Mouse (Mus musculus) heart, embryonic 12.5 days (tissue): ENCODE measurements around the gene Ccdc174. TPM values are rescaled to one million over a fixed set of nuclear protein-coding genes. Genes with fewer than 3 reads are reported as not detected.

ENCODE experiments used
- ATAC-seq: fragments of 200-750 bp; cut with Nextera tagmentation; 2 replicates; pipeline ENCODE4 v1.8.0; 2017; ENCODE audit warnings: moderate TSS enrichment, moderate library complexity; ENCODE audit not compliant: insufficient number of reproducible peaks, low FRiP score
- H3K27ac ChIP-seq: fragments of 300-500 bp; sonication (generic); 2 replicates; pipeline ENCODE4 v1.5.1; 2016; ENCODE audit warnings: mild to moderate bottlenecking, moderate library complexity; ENCODE audit not compliant: poor library complexity, severe bottlenecking
- H3K27me3 ChIP-seq: fragments of 300-500 bp; sonication (generic); replicated peaks from 2 replicates; pipeline ENCODE4 v1.6.1; 2016; ENCODE audit warnings: mild to moderate bottlenecking, moderate library complexity
- H3K36me3 ChIP-seq: fragments of 300-500 bp; sonication (generic); 2 replicates; pipeline ENCODE4 v1.6.1; 2016; ENCODE audit warnings: mild to moderate bottlenecking, moderate library complexity
- H3K4me1 ChIP-seq: fragments of 300-500 bp; sonication (generic); replicated peaks from 2 replicates; pipeline ENCODE4 v1.6.1; 2016; ENCODE audit warnings: mild to moderate bottlenecking
- H3K4me2 ChIP-seq: fragments of 300-500 bp; sonication (generic); 2 replicates; pipeline ENCODE4 v1.6.1; 2016; ENCODE audit warnings: mild to moderate bottlenecking, moderate library complexity
- H3K4me3 ChIP-seq: fragments of 300-500 bp; sonication (generic); 2 replicates; pipeline ENCODE4 v1.5.1; 2016; ENCODE audit warnings: mild to moderate bottlenecking
- H3K9ac ChIP-seq: fragments of 300-500 bp; sonication (generic); 2 replicates; pipeline ENCODE4 v1.6.1; 2016; ENCODE audit warnings: mild to moderate bottlenecking, moderate library complexity
- H3K9me3 ChIP-seq: fragments of 300-500 bp; sonication (generic); replicated peaks from 2 replicates; pipeline ENCODE4 v1.6.1; 2016; ENCODE audit warnings: mild to moderate bottlenecking, moderate library complexity
- WGBS: fragments of 180-500 bp; shearing (Covaris S2); methylation state at CpG from one replicate; pipeline ENCODE4 v1.1.7; 2016; 5-methylcytosine and 5-hydroxymethylcytosine counted together
- polyA plus RNA-seq: library from polyadenylated mRNA; unstranded; fragments of >200 nt; fragmentation: Nextera tagmentation; extraction: Ambion mirVana; gene quantifications from 2 replicates; pipeline ENCODE4 v1.2.1, GENCODE M21; 2016

The Ccdc174 gene
- 26.4 and 27.0 TPM in 2 replicates for polyA plus RNA-seq

DNA sequence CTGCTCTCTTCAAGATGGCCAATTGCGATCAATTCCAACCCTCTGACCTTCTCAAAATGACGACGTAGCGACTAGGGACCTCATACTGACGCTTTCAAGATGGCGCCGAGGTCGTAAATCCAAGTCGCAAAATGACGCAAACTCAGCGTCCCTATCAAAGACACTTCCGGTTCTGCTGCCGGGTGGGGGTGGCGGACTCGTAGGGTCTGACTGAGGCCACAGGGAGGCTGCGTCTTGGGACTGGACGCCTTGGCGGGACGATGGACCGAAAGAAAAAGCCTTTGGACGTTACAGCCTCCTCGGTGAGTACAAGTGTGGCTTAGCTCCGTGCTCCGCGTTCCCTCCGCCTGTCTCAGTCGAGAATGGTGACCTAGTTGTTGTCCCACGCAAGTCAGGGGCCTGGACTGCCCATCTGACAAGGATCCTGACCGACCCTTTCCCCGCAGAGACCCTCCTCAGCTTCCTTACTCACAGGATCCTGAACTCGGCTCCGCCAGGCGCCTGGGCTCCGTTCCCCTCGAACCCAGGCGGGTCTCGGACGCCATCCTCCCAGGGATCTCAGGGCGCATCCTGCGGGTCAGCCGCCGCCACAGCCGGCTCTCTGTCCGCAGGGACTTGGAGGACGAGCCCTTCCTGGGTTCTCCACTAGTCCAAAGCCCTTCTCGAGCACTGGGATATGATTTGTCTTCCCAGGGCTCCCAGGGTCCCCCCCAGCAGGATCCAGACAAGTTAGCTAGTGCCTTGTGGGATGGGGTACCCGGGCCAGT lies at the start of gene Ccdc174:
Gene Ccdc174 (plus strand): TSS at position 169 of the 767 bp plus-strand sequence.
- H3K27me3 ChIP-seq, result no peaks in the 10 kb centered on the region; the same call in 1 of the 2 replicates
- peak within 1 kb of the TSS; percentile 92 for H3K4me2 ChIP-seq
- H3K36me3 ChIP-seq, result peaks cover 15% of the 10 kb centered on the region
- WGBS, result under 1% methylated on average over 47 of the region's 47 CpGs
- peak within 1 kb of the TSS; percentile 97 for H3K4me3 ChIP-seq
- H3K27ac ChIP-seq, result peak within 1 kb of the TSS; percentile 57
- peaks cover 12% of the 10 kb centered on the region for H3K4me1 ChIP-seq
- ATAC-seq, result peak; percentile 91
- peak within 1 kb of the TSS; percentile 94 for H3K9ac ChIP-seq
- no peaks in the 10 kb centered on the region for H3K9me3 ChIP-seq

DNA sequence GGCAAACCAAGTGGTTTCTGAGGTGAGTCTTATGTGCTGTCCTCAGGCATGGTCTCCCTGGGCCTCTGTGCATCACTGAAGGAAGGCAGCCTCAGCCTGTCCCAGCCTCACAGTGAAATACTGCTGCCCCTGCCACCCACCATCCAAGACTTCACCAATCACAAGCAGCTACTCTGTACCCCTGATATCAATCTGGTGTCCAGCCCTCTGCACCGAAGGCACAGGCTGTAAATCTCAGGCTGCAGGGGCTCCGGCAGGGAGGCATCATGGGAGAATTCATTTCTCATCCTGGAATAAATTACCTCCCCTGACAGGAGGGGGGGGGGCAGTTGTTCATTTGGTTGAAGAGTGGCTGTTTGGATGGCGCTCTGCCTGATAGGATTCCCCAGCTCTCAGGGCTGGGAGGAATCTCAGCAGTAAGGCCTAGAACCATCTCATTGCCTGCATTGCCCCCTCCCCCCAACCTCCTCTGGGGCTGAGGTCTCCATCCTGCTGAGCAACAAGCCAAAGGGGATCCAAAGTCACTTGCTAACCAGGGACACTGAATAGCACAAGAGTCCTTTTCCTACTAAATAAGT lies 44.9 kb upstream of the Ccdc174 start:
- 68% methylated on average over 3 of the region's 3 CpGs for WGBS
- no peaks in the 10 kb centered on the region for H3K36me3 ChIP-seq
- H3K27ac ChIP-seq, result no peak overlapping the region
- peaks cover 37% of the 10 kb centered on the region for H3K27me3 ChIP-seq
- no peak for ATAC-seq
- H3K9ac ChIP-seq, result no peak overlapping the region
- no peaks in the 10 kb centered on the region for H3K9me3 ChIP-seq
- no peak overlapping the region for H3K4me3 ChIP-seq
- no peaks in the 10 kb centered on the region for H3K4me1 ChIP-seq
- no peak overlapping the region for H3K4me2 ChIP-seq

DNA sequence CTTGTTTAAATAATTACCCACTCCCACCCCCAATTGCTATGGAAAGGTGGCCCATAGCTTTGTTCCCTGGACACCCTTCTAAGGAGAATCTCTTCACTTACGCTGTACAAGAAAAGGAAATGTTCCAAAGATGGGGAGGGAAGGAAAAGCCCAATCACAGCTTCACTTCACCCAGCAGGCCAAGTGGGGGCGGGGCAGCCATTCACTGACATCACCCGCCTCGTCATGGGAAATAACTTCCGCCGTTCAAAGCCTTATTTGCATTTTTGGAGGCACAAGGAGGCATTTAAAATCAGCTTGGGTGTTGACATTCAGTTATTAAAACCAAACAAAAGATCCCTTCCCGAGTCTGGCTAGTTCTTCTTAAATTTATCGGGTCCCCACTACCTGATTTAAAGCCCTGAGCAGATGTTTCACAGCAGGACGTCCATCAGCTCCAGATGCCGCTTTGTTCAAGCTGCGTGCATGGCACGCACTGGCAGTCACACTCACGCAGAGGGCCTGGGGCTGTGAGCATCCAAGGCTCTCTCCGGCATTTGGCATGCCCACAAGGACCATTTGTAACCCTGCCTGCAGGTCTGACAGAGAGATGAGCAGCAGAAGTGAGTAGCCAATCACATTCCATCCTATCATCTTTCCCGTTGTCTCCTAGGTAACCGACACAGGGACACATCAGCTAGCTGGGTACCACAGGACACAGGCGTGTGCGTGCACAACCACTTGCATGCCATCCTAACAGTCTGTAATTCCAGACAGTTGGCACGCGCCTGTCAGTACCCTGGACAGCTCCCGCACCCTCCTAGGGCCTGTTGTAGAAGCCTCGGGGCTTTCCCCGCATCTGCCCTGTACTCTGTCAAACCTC lies 38.6 kb upstream of the Ccdc174 start:
- ATAC-seq, result no peak
- H3K27ac ChIP-seq, result no peak overlapping the region
- H3K4me1 ChIP-seq, result peaks cover 11% of the 10 kb centered on the region
- H3K4me2 ChIP-seq, result no peak overlapping the region
- no peaks in the 10 kb centered on the region for H3K36me3 ChIP-seq
- peaks cover 77% of the 10 kb centered on the region for H3K27me3 ChIP-seq
- H3K9ac ChIP-seq, result no peak overlapping the region
- H3K9me3 ChIP-seq, result no peaks in the 10 kb centered on the region
- 12% methylated on average over 23 of the region's 23 CpGs for whole genome bisulfite sequencing
- no peak overlapping the region for H3K4me3 ChIP-seq

DNA sequence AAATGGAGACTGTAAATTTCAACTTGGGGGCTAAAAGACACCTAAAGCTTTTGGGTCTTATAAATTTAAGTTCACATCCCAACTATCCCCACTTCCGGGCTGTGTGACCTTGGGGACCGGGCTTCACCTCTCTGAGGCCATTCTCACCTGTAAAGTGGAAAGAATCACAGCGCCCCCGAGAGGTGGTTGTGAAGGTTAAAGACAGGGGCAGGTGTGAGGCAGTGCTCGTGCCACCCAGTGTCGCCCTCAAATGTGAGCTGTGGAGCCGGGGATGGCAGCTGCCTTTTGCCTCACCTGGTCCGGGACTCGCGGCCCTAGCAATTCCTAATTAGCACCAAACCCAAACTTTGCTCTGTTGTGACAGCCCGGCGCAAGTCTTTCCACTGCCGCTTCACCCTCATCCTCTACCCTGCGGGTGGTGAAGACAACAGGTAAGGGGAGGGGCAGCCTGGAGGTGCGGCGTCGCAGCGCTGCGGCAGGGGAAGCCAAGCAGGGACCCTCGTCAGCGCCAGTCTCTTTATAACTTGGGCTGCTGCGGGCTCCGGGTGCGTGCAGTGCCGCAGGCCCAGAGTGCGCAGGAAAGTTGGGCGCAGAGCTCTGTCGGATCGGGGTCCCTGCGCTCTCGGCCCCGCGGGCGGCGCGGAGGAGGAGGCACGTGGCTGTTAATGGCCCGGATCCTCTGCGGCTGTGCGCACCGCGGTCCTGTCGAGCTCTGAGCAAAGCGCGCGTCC lies 34.8 kb upstream of the Ccdc174 start:
- 2% methylated on average over 46 of the region's 46 CpGs for WGBS
- no peaks in the 10 kb centered on the region for H3K9me3 ChIP-seq
- peaks cover 90% of the 10 kb centered on the region for H3K27me3 ChIP-seq
- no peaks in the 10 kb centered on the region for H3K36me3 ChIP-seq
- H3K27ac ChIP-seq, result no peak overlapping the region
- peak overlapping the region; percentile 97 for H3K4me2 ChIP-seq
- peak overlapping the region; percentile 63 for H3K9ac ChIP-seq
- no peak for ATAC-seq
- peak overlapping the region; percentile 59 for H3K4me3 ChIP-seq
- H3K4me1 ChIP-seq, result peaks cover 11% of the 10 kb centered on the region

DNA sequence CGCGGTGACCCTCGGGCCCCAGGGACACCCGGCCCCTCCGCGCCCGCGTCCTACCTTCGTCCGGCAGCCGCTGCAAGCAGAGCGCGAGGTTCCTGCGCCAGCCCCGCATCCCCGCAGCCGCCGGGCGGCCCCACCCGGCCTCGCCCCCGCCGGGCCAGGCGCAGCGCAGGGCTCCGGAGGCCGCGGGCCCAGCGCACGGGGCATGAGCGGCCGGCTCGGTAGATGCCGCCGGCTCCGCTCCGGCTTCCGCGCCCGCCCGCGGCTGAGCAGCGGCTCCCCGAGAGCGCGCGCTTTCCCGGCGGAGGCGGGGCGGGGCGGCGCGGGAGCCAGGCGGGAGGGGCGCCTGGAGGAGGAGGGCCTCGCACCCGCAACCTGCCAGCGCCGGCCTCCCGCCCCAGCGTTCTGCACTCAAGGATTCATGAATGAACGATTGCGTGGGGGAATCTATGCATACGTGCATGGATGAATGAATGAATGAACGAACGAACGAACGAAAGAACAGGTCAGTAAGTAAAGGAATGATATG lies 34.2 kb upstream of the Ccdc174 start:
- Histone ChIP-seq H3K36me3 (no peaks in the 10 kb centered on the region), H3K4me1 (peaks cover 11% of the 10 kb centered on the region), H3K4me3 (peak overlapping the region; percentile 59), H3K9ac (peak overlapping the region; percentile 63), H3K27ac (no peak overlapping the region), H3K9me3 (no peaks in the 10 kb centered on the region), H3K4me2 (peak overlapping the region; percentile 97), H3K27me3 (peaks cover 85% of the 10 kb centered on the region)
- no peak for ATAC-seq
- WGBS, result 5% methylated on average over 69 of the region's 69 CpGs

DNA sequence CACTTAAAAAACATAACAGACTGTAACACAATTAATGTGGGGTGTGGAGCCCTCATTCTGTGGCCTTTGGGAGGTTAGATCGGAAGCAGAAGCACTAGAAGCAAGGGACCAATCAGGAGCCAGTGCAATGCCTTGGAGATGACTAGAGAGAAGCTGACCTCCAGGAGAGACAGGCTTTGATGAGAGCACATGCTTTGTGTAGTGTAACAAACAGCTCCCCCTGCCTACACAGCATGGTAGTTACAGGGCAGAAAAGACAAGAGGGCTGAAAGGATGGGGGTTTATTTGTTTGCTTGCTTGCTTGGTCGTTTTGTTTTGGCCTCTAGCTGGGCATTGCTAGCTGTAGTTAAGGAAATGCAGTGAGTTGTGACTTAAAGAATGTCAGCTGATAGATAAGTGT lies 25.3 kb upstream of the Ccdc174 start:
- no peaks in the 10 kb centered on the region for H3K4me1 ChIP-seq
- no peak overlapping the region for H3K4me2 ChIP-seq
- peaks cover 27% of the 10 kb centered on the region for H3K27me3 ChIP-seq
- no peak overlapping the region for H3K9ac ChIP-seq
- no peak overlapping the region for H3K4me3 ChIP-seq
- WGBS, result 10% methylated on average over 2 of the region's 2 CpGs
- no peaks in the 10 kb centered on the region for H3K36me3 ChIP-seq
- H3K9me3 ChIP-seq, result no peaks in the 10 kb centered on the region
- no peak overlapping the region for H3K27ac ChIP-seq
- ATAC-seq, result peak; percentile 48; the same call in 1 of the 2 replicates

DNA sequence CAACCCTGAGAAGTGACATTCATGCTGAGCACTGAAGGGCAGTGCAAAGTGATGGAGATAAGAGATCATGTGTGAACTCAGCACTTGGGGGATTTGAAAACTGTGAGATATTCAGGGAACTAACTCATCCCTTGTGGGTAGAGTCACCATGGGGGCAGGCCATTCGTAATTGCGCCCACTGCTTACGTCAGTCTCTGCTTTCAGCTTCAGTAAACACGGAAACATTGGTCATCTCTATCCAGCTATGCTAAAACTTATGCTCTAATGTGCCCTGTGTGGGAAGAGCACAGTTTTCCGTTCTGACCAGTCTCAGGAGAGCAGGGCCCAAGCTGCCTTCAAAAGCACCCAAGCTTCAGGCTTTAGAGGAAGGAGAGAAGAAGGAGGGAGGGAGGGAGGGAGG lies 19.5 kb upstream of the Ccdc174 start:
- Histone ChIP-seq H3K27ac (no peak overlapping the region), H3K4me3 (no peak overlapping the region), H3K27me3 (peaks cover 36% of the 10 kb centered on the region), H3K36me3 (no peaks in the 10 kb centered on the region), H3K4me1 (no peaks in the 10 kb centered on the region), H3K9ac (no peak overlapping the region), H3K9me3 (0 out of 2 replicates have a peak, but pooled peaks cover 3% of the 10 kb centered on the region), H3K4me2 (no peak overlapping the region)
- no peak for ATAC-seq
- WGBS, result 44% methylated on average over 5 of the region's 5 CpGs

DNA sequence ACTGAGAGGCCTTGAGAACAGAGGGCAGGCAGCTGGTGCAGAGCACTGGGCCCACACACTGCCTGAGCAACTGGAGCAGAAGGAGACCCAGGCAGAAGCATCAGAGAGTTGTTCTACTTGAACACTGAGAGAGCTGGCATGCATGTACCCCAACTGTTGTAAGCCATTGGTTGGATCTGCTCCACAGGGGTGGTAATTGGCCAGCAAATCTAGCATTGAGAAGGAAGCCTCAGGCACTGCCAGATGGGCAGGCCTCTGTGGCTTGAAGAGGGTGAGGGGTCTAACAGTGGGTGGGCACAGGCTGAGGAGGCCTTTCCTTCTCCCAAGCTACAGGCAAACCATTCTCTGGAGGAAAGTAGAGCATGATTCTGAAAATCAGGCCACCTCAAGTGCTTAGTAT lies 15.0 kb upstream of the Ccdc174 start:
- Histone ChIP-seq H3K27ac (no peak overlapping the region), H3K4me1 (no peaks in the 10 kb centered on the region), H3K36me3 (no peaks in the 10 kb centered on the region), H3K9ac (no peak overlapping the region), H3K27me3 (peaks cover 16% of the 10 kb centered on the region), H3K4me3 (no peak overlapping the region), H3K9me3 (0 out of 2 replicates have a peak, but pooled peaks cover 3% of the 10 kb centered on the region), H3K4me2 (no peak overlapping the region)
- no peak for ATAC-seq

DNA sequence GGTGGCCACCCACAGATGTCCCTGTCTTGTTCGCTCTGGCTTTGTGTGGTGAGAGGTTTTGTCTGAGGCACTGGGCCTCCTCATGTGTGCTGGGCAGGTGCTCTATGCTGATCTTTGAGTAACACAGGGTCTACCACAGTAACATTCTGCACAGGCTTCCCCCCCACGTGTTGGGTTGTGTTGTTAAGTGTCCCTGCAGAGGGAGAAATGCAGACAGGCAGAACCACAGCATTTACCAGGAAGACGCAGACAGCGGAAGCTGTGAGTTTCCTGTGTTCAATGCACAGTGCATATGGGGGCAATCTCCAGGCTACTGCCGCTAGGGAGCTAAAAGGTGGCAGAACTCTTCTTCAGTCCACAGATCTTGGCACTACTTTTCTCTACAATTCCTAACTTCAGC lies 13.3 kb upstream of the Ccdc174 start:
- no peak for ATAC-seq
- H3K27me3 ChIP-seq, result 0 out of 2 replicates have a peak, but pooled peaks cover 9% of the 10 kb centered on the region
- H3K4me2 ChIP-seq, result no peak overlapping the region
- H3K36me3 ChIP-seq, result no peaks in the 10 kb centered on the region
- WGBS, result 63% methylated on average over 5 of the region's 5 CpGs
- H3K4me1 ChIP-seq, result no peaks in the 10 kb centered on the region
- H3K27ac ChIP-seq, result no peak overlapping the region
- no peak overlapping the region for H3K4me3 ChIP-seq
- H3K9me3 ChIP-seq, result 0 out of 2 replicates have a peak, but pooled peaks cover 3% of the 10 kb centered on the region
- H3K9ac ChIP-seq, result no peak overlapping the region

DNA sequence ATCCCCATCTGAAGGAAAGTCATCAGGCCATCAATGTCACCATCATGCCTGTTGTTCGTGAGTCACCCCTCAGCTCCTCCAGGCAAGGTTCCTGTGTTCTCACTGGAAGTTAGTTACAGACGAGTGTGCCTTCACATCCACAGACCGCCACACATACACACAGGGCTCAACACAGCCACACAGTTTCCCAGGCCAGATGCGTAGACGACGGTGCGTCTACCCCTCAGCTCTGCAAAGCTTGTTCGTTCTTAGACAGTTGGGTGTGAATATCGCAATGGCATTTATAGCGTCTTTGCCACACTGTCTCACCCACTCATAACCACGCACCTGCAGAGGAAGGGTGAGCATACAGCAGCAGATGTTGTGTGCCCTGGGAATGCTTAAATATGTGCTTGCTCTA lies 12.3 kb upstream of the Ccdc174 start:
- 79% methylated on average over 11 of the region's 11 CpGs for WGBS
- Histone ChIP-seq H3K36me3 (no peaks in the 10 kb centered on the region), H3K4me3 (no peak overlapping the region), H3K27me3 (0 out of 2 replicates have a peak, but pooled peaks cover 9% of the 10 kb centered on the region), H3K4me1 (no peaks in the 10 kb centered on the region), H3K9ac (no peak overlapping the region), H3K4me2 (no peak overlapping the region), H3K27ac (no peak overlapping the region), H3K9me3 (no peaks in the 10 kb centered on the region)
- no peak for ATAC-seq
